Mouse (Mus musculus) lung, embryonic 15.5 days (tissue): ENCODE data around the gene Pola1. TPM values are rescaled to one million over a fixed set of nuclear protein-coding genes. Genes with fewer than 3 reads are reported as not detected.

Experiments
- ATAC-seq: fragments of 200-750 bp; cut with Nextera tagmentation; 2 replicates; pipeline ENCODE4 v1.8.0; 2017; ENCODE audit warnings: moderate number of reproducible peaks, borderline replicate concordance; ENCODE audit not compliant: low FRiP score, low TSS enrichment; ENCODE audit errors: extremely low read depth
- H3K27ac ChIP-seq: fragments of 300-500 bp; sonication (generic); 2 replicates; pipeline ENCODE4 v1.5.1; 2015; ENCODE audit warnings: moderate library complexity, mild to moderate bottlenecking, inconsistent platforms
- H3K27me3 ChIP-seq: fragments of 300-500 bp; sonication (generic); 2 replicates; pipeline ENCODE4 v1.6.1; 2015; ENCODE audit warnings: inconsistent platforms
- H3K36me3 ChIP-seq: fragments of 300-500 bp; sonication (generic); 2 replicates; pipeline ENCODE4 v1.6.1; 2015; ENCODE audit warnings: inconsistent platforms
- H3K4me1 ChIP-seq: fragments of 300-500 bp; sonication (generic); 2 replicates; pipeline ENCODE4 v1.6.1; 2015; ENCODE audit warnings: inconsistent platforms
- H3K4me2 ChIP-seq: fragments of 300-500 bp; sonication (generic); 2 replicates; pipeline ENCODE4 v1.6.1; 2015; ENCODE audit warnings: inconsistent platforms, mild to moderate bottlenecking, moderate library complexity
- H3K4me3 ChIP-seq: fragments of 300-500 bp; sonication (generic); 2 replicates; pipeline ENCODE4 v1.5.1; 2015; ENCODE audit warnings: mild to moderate bottlenecking, inconsistent platforms
- H3K9ac ChIP-seq: fragments of 300-500 bp; sonication (generic); 2 replicates; pipeline ENCODE4 v1.6.1; 2015; ENCODE audit warnings: inconsistent platforms
- H3K9me3 ChIP-seq: fragments of 300-500 bp; sonication (generic); 2 replicates; pipeline ENCODE4 v1.6.1; 2016; ENCODE audit warnings: inconsistent platforms
- WGBS: fragments of 180-500 bp; shearing (Covaris S2); methylation state at CpG from one replicate; pipeline ENCODE4 v1.1.7; 2015; 5-methylcytosine and 5-hydroxymethylcytosine counted together
- polyA plus RNA-seq: library from polyadenylated mRNA; unstranded; fragments of >200 nt; fragmentation: Nextera tagmentation; extraction: Ambion mirVana; gene quantifications from 2 replicates; pipeline ENCODE4 v1.2.1, GENCODE M21; 2015

Gene Pola1
- polyA plus RNA-seq, 1 experiment from 2014 or later, result 24.7 TPM

- Histone ChIP-seq H3K4me3 (0 out of 2 replicates have a peak overlapping the region, but pooled peaks have one; percentile 7), H3K36me3 (no peaks in the 10 kb centered on the region), H3K4me1 (no peaks in the 10 kb centered on the region), H3K4me2 (peak overlapping the region; percentile 30), H3K9ac (no peak overlapping the region), H3K27ac (no peak overlapping the region), H3K27me3 (peaks cover 71% of the 10 kb centered on the region), H3K9me3 (no peaks in the 10 kb centered on the region)
- no peak for ATAC-seq
- WGBS, result 15% methylated on average over 23 of the region's 23 CpGs
Measured at GRCm38 (mm10) chrX:93281028-93281723, 350.8 kb downstream of the Pola1 start.

- peaks cover 66% of the 10 kb centered on the region for H3K27me3 ChIP-seq
- whole genome bisulfite sequencing, result 31% methylated on average over 4 of the region's 11 CpGs
- H3K27ac ChIP-seq, result no peak overlapping the region
Measured at GRCm38 (mm10) chrX:93279940-93280339, 352.0 kb downstream of the Pola1 start.

GRCm38 (mm10) chrX:93275689-93276088 lies 356.3 kb downstream of the Pola1 start:
- WGBS, result 45% methylated on average over 3 of the region's 3 CpGs
- no peak for ATAC-seq

More at GRCm38 (mm10) chrX:93279940-93280339, 352.0 kb downstream of the Pola1 start:
- Histone ChIP-seq H3K9ac (no peak overlapping the region), H3K4me1 (no peaks in the 10 kb centered on the region), H3K9me3 (no peaks in the 10 kb centered on the region), H3K4me3 (no peak overlapping the region), H3K36me3 (no peaks in the 10 kb centered on the region), H3K4me2 (no peak overlapping the region)
- no peak for ATAC-seq

More at GRCm38 (mm10) chrX:93275689-93276088, 356.3 kb downstream of the Pola1 start:
- no peak overlapping the region for H3K27ac ChIP-seq
- no peaks in the 10 kb centered on the region for H3K4me1 ChIP-seq
- H3K9me3 ChIP-seq, result no peaks in the 10 kb centered on the region
- H3K9ac ChIP-seq, result no peak overlapping the region
- H3K36me3 ChIP-seq, result no peaks in the 10 kb centered on the region
- H3K27me3 ChIP-seq, result peaks cover 29% of the 10 kb centered on the region; the same call in 1 of the 2 replicates
- no peak overlapping the region for H3K4me2 ChIP-seq
- no peak overlapping the region for H3K4me3 ChIP-seq

Other genes starting within 250 kb of the Pola1 start
- gene Pcyt1b, start 22.7 kb upstream of the Pola1 start, polyA plus RNA-seq, result 1.3 and 1.7 TPM in 2 replicates
- 65.2 and 69.5 TPM in 2 replicates for gene Pdk3, start 200.0 kb upstream of the Pola1 start, polyA plus RNA-seq